Mouse (Mus musculus) mature B cell (primary cell): Measurements from ENCODE around the gene Acot12.

ENCODE experiments used
- in situ Hi-C: fragments of 300-500 bp; cut with MboI; formaldehyde crosslinking; loops from 2 replicates; pipeline ENCODE4 v1.14.3; 2019

Acot12 gene

GRCm38 (mm10) chr13:91826066-91826465, 84.8 kb downstream of the Acot12 start:
- in situ Hi-C loops: no loop called here

DNA sequence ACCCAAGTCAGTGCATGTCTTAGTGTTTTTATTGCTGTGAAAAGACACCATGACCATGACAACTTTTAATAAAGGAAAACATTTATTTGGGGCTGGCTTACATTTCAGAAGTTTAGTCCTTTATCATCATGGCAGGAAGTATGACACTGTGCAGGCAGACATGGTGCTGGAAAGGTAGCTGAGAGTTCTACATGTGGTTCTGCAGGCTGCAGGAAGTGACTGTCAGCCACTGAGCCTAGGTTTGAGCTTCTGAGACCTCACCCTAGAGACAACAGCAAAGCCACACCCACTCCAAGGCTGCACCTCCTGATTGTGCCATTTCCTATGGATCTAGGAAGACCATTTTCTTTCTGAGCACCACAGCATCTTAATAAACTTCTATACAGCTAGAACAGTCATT, 86.6 kb downstream of the Acot12 start:
- in situ Hi-C loops: no loop called here
